Mouse (Mus musculus): ENCODE results near the gene Sec16a. TPM values are rescaled to one million over a fixed set of nuclear protein-coding genes. Genes with fewer than 3 reads are reported as not detected.

The Sec16a gene
- polyA plus RNA-seq, 1 experiment from 2014 or later = 16.7 TPM

GRCm38 (mm10) chr2:26429851-26430250, 15.2 kb downstream of the Sec16a start:
- Histone ChIP-seq H3K4me3 (replicated peaks) (no peak overlapping the region), H3K4me1 (no peaks in the 10 kb centered on the region; the same call in 1 of the 2 replicates), H3K27me3 (replicated peaks) (no peaks in the 10 kb centered on the region), H3K4me2 (no peak overlapping the region), H3K36me3 (peaks cover 91% of the 10 kb centered on the region), H3K9ac (replicated peaks) (no peak overlapping the region), H3K27ac (replicated peaks) (no peak overlapping the region), H3K9me3 (replicated peaks) (no peaks in the 10 kb centered on the region)
- no peak for ATAC-seq (ENCODE audit: low FRiP score)
- 85% methylated on average over 5 of the region's 5 CpGs for WGBS

GRCm38 (mm10) chr2:26424541-26424940, 20.5 kb downstream of the Sec16a start:
- WGBS = 94% methylated on average over 2 of the region's 2 CpGs

GRCm38 (mm10) chr2:26423086-26423485, 21.9 kb downstream of the Sec16a start:
- 95% methylated on average over 1 of the region's 1 CpGs for WGBS
- Histone ChIP-seq H3K9ac (replicated peaks) (no peak overlapping the region), H3K4me1 (no peaks in the 10 kb centered on the region), H3K27me3 (replicated peaks) (no peaks in the 10 kb centered on the region), H3K4me2 (no peak overlapping the region), H3K4me3 (replicated peaks) (no peak overlapping the region), H3K27ac (replicated peaks) (no peak overlapping the region), H3K9me3 (replicated peaks) (no peaks in the 10 kb centered on the region), H3K36me3 (peaks cover 97% of the 10 kb centered on the region)
- ATAC-seq (ENCODE audit: low FRiP score) = no peak

More at GRCm38 (mm10) chr2:26424541-26424940, 20.5 kb downstream of the Sec16a start:
- Histone ChIP-seq H3K4me3 (replicated peaks) (no peak overlapping the region), H3K27me3 (replicated peaks) (no peaks in the 10 kb centered on the region), H3K4me1 (no peaks in the 10 kb centered on the region), H3K36me3 (peaks cover 97% of the 10 kb centered on the region), H3K9ac (replicated peaks) (no peak overlapping the region), H3K4me2 (no peak overlapping the region), H3K27ac (replicated peaks) (no peak overlapping the region), H3K9me3 (replicated peaks) (no peaks in the 10 kb centered on the region)
- no peak for ATAC-seq (ENCODE audit: low FRiP score)

GRCm38 (mm10) chr2:26421969-26422368, 23.0 kb downstream of the Sec16a start:
- no peak overlapping the region for H3K9ac ChIP-seq (replicated peaks)
- 98% methylated on average over 2 of the region's 2 CpGs for WGBS
- no peaks in the 10 kb centered on the region for H3K27me3 ChIP-seq (replicated peaks)
- H3K4me1 ChIP-seq = no peaks in the 10 kb centered on the region
- no peaks in the 10 kb centered on the region for H3K9me3 ChIP-seq (replicated peaks)
- no peak overlapping the region for H3K4me3 ChIP-seq (replicated peaks)
- no peak overlapping the region for H3K4me2 ChIP-seq
- no peak for ATAC-seq (ENCODE audit: low FRiP score)
- H3K36me3 ChIP-seq = peaks cover 97% of the 10 kb centered on the region
- no peak overlapping the region for H3K27ac ChIP-seq (replicated peaks)

- no peak overlapping the region for H3K9ac ChIP-seq (replicated peaks)
- no peaks in the 10 kb centered on the region for H3K9me3 ChIP-seq (replicated peaks)
- H3K36me3 ChIP-seq = peaks cover 97% of the 10 kb centered on the region
- 94% methylated on average over 1 of the region's 1 CpGs for WGBS
- H3K27ac ChIP-seq (replicated peaks) = no peak overlapping the region
- ATAC-seq (ENCODE audit: low FRiP score) = no peak
- no peaks in the 10 kb centered on the region for H3K27me3 ChIP-seq (replicated peaks)
- no peaks in the 10 kb centered on the region for H3K4me1 ChIP-seq
- H3K4me3 ChIP-seq (replicated peaks) = no peak overlapping the region
- no peak overlapping the region for H3K4me2 ChIP-seq
These were observed 26.9 kb downstream of the Sec16a start for GRCm38 (mm10) chr2:26418120-26418519.

GRCm38 (mm10) chr2:26417066-26417465, 27.9 kb downstream of the Sec16a start:
- no peak for ATAC-seq (ENCODE audit: low FRiP score)
- Histone ChIP-seq H3K27ac (replicated peaks) (no peak overlapping the region), H3K36me3 (peaks cover 97% of the 10 kb centered on the region), H3K4me2 (no peak overlapping the region), H3K9me3 (replicated peaks) (no peaks in the 10 kb centered on the region), H3K27me3 (replicated peaks) (no peaks in the 10 kb centered on the region), H3K9ac (replicated peaks) (no peak overlapping the region), H3K4me3 (replicated peaks) (no peak overlapping the region), H3K4me1 (no peaks in the 10 kb centered on the region)

- Histone ChIP-seq H3K9ac (replicated peaks) (no peak overlapping the region), H3K4me2 (no peak overlapping the region), H3K9me3 (replicated peaks) (no peaks in the 10 kb centered on the region), H3K27me3 (replicated peaks) (no peaks in the 10 kb centered on the region), H3K27ac (replicated peaks) (no peak overlapping the region), H3K4me3 (replicated peaks) (no peak overlapping the region), H3K36me3 (peaks cover 59% of the 10 kb centered on the region), H3K4me1 (peaks cover 31% of the 10 kb centered on the region)
- WGBS = 69% methylated on average over 4 of the region's 5 CpGs
- no peak for ATAC-seq (ENCODE audit: low FRiP score)
These were observed 34.0 kb downstream of the Sec16a start for GRCm38 (mm10) chr2:26410931-26411411.

- peaks cover 40% of the 10 kb centered on the region for H3K4me1 ChIP-seq
- H3K4me3 ChIP-seq (replicated peaks) = no peak overlapping the region
- H3K4me2 ChIP-seq = no peak overlapping the region
- H3K27ac ChIP-seq (replicated peaks) = no peak overlapping the region
- no peaks in the 10 kb centered on the region for H3K9me3 ChIP-seq (replicated peaks)
- H3K9ac ChIP-seq (replicated peaks) = no peak overlapping the region
- H3K27me3 ChIP-seq (replicated peaks) = no peaks in the 10 kb centered on the region
- WGBS = 77% methylated on average over 5 of the region's 5 CpGs
- peaks cover 50% of the 10 kb centered on the region for H3K36me3 ChIP-seq
- no peak for ATAC-seq (ENCODE audit: low FRiP score)
These were observed 34.9 kb downstream of the Sec16a start for GRCm38 (mm10) chr2:26410091-26410490.

GRCm38 (mm10) chr2:26409362-26409761, 35.7 kb downstream of the Sec16a start:
- H3K36me3 ChIP-seq = peaks cover 44% of the 10 kb centered on the region
- WGBS = 58% methylated on average over 3 of the region's 3 CpGs
- H3K4me3 ChIP-seq (replicated peaks) = peak overlapping the region; percentile 95
- H3K4me2 ChIP-seq = peak overlapping the region; percentile 96
- H3K4me1 ChIP-seq = peaks cover 46% of the 10 kb centered on the region
- H3K9me3 ChIP-seq (replicated peaks) = no peaks in the 10 kb centered on the region
- no peaks in the 10 kb centered on the region for H3K27me3 ChIP-seq (replicated peaks)
- peak overlapping the region; percentile 96; the same call in 1 of the 2 replicates for H3K9ac ChIP-seq (replicated peaks)
- H3K27ac ChIP-seq (replicated peaks) = no peak overlapping the region
- ATAC-seq (ENCODE audit: low FRiP score) = no peak

- H3K9me3 ChIP-seq (replicated peaks) = no peaks in the 10 kb centered on the region
- WGBS = under 1% methylated on average over 57 of the region's 57 CpGs
These were observed 36.3 kb downstream of the Sec16a start, which contains the start of gene Inpp5e for GRCm38 (mm10) chr2:26408515-26409356. Gene Inpp5e (minus strand): TSS chr2:26409203.

GRCm38 (mm10) chr2:26403306-26403705, 41.7 kb downstream of the Sec16a start:
- no peaks in the 10 kb centered on the region for H3K9me3 ChIP-seq (replicated peaks)
- no peaks in the 10 kb centered on the region for H3K27me3 ChIP-seq (replicated peaks)
- WGBS = 79% methylated on average over 8 of the region's 8 CpGs
- H3K27ac ChIP-seq (replicated peaks) = no peak overlapping the region
- H3K4me1 ChIP-seq = peaks cover 42% of the 10 kb centered on the region
- peaks cover 37% of the 10 kb centered on the region for H3K36me3 ChIP-seq
- ATAC-seq (ENCODE audit: low FRiP score) = no peak
- no peak overlapping the region for H3K4me2 ChIP-seq
- H3K4me3 ChIP-seq (replicated peaks) = no peak overlapping the region
- no peak overlapping the region for H3K9ac ChIP-seq (replicated peaks)

More at GRCm38 (mm10) chr2:26408515-26409356, 36.3 kb downstream of the Sec16a start, which contains the start of gene Inpp5e:
- H3K4me2 ChIP-seq = peak within 1 kb of the TSS; percentile 96
- peak; percentile 96 for ATAC-seq (ENCODE audit: low FRiP score)
- no peaks in the 10 kb centered on the region for H3K27me3 ChIP-seq (replicated peaks)
- H3K36me3 ChIP-seq = peaks cover 38% of the 10 kb centered on the region
- peaks cover 46% of the 10 kb centered on the region for H3K4me1 ChIP-seq
- H3K9ac ChIP-seq (replicated peaks) = peak within 1 kb of the TSS; percentile 96
- peak within 1 kb of the TSS; percentile 82 for H3K27ac ChIP-seq (replicated peaks)
- H3K4me3 ChIP-seq (replicated peaks) = peak within 1 kb of the TSS; percentile 95

GRCm38 (mm10) chr2:26402265-26402664, 42.8 kb downstream of the Sec16a start:
- no peak overlapping the region for H3K4me3 ChIP-seq (replicated peaks)
- peaks cover 46% of the 10 kb centered on the region for H3K36me3 ChIP-seq
- H3K9me3 ChIP-seq (replicated peaks) = no peaks in the 10 kb centered on the region
- no peak overlapping the region for H3K27ac ChIP-seq (replicated peaks)
- WGBS = 92% methylated on average over 1 of the region's 1 CpGs
- ATAC-seq (ENCODE audit: low FRiP score) = no peak
- H3K4me1 ChIP-seq = peaks cover 31% of the 10 kb centered on the region
- no peak overlapping the region for H3K9ac ChIP-seq (replicated peaks)
- H3K27me3 ChIP-seq (replicated peaks) = no peaks in the 10 kb centered on the region
- no peak overlapping the region for H3K4me2 ChIP-seq

Measured in neural tube, embryonic 15.5 days (tissue).